Mouse (Mus musculus): ENCODE measurements around the gene Rnaseh2c. TPM values are rescaled to one million over a fixed set of nuclear protein-coding genes. Genes with fewer than 3 reads are reported as not detected.

The Rnaseh2c gene
- polyA plus RNA-seq, 1 experiment from 2014 or later = 137 TPM

DNA sequence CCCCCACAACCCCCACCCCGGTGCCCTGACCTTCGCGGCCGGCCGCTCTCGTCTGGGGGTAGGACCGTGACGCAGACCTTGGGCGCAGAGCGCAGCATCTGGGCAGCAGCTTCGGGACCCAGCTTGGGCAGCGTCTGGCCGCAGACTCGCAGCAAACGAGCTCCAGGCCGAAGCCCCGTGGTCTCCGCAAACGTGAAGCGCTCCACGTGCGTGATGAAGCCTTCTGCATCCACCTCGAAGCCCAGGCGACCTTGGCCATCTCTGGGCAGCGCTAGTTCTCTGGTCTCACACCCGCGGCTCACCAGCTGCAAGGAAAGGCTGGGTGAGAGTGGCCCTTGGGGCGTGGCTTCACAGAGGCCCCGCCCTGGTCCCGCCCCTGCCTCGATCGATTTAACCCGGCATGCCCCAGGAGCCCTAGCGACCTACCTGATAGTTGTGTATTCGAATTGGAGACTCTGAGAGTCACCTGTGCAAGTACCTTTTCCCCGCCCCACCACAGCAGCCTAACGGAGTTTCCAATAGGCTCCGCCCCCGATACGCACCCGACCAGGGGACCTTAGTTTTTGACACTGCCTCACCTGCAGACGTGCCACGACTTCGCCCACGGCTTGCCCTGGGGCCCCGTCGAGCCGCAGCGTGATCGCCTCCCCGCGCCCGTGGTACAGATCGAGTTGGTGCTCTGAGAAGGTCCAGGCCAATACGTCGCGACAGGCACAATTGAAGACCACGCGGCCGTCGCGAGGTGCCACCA, 52.5 kb downstream of the Rnaseh2c start:
- Histone ChIP-seq H3K36me3 (peaks cover 7% of the 10 kb centered on the region; the same call in 1 of the 2 replicates), H3K4me3 (peak overlapping the region; percentile 46), H3K9me3 (no peaks in the 10 kb centered on the region), H3K4me1 (peaks cover 18% of the 10 kb centered on the region), H3K4me2 (replicated peaks) (peak overlapping the region; percentile 70), H3K27me3 (peaks cover 56% of the 10 kb centered on the region), H3K27ac (replicated peaks) (no peak overlapping the region), H3K9ac (replicated peaks) (peak overlapping the region; percentile 51)
- peak; percentile 79; the same call in 1 of the 2 replicates for ATAC-seq (ENCODE audit: low FRiP score, low read depth)
- WGBS = 3% methylated on average over 62 of the region's 62 CpGs

DNA sequence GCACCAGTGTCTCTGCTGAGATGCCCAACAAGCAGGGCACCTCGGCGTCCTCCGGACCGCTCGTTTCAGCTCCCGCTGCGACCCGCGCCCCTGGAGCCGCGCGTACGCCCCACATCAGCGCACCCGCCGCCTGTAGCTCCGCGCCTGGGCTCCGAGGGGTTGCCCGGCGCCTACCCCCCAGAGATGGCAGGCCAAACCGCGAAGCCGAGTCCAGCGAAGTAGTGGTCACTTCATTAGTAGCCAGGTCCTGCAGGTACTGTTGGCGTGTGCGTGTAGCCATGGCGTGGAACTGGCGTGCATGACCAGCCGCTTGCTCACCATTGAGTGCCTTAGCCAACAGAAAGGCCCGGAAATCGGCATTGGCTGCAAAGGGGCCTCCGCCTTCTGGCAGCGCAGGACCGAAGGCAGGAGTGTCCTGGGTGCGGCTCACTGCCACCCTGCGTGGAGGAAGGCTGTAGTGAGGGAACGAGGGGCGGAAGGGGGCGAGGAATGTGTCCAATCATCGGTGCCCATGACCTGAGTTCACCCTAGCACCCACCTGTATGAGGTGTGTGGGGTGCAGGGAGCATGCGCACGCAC, 53.1 kb downstream of the Rnaseh2c start:
- Histone ChIP-seq H3K9me3 (no peaks in the 10 kb centered on the region), H3K9ac (replicated peaks) (peak overlapping the region; percentile 51), H3K4me2 (replicated peaks) (peak overlapping the region; percentile 70), H3K27me3 (peaks cover 56% of the 10 kb centered on the region), H3K27ac (replicated peaks) (no peak overlapping the region), H3K4me1 (peaks cover 16% of the 10 kb centered on the region), H3K4me3 (peak overlapping the region; percentile 46), H3K36me3 (peaks cover 7% of the 10 kb centered on the region; the same call in 1 of the 2 replicates)
- ATAC-seq (ENCODE audit: low FRiP score, low read depth) = no peak
- 9% methylated on average over 43 of the region's 43 CpGs for WGBS

Other genes starting within 250 kb of the Rnaseh2c start
- gene Eif1ad, start 235.1 kb upstream of the Rnaseh2c start, polyA plus RNA-seq (2016; fragmentation: Nextera tagmentation; extraction: Ambion mirVana) = 75.9 and 79.9 TPM in 2 replicates
- 392 and 402 TPM in 2 replicates for gene Banf1, start 234.7 kb upstream of the Rnaseh2c start, polyA plus RNA-seq (2016; fragmentation: Nextera tagmentation; extraction: Ambion mirVana)
- 115 and 118 TPM in 2 replicates for gene Sart1, start 213.2 kb upstream of the Rnaseh2c start, polyA plus RNA-seq (2016; fragmentation: Nextera tagmentation; extraction: Ambion mirVana)
- 0.17 and 0.28 TPM in 2 replicates for gene Tsga10ip, start 199.3 kb upstream of the Rnaseh2c start, polyA plus RNA-seq (2016; fragmentation: Nextera tagmentation; extraction: Ambion mirVana)
- 257 and 262 TPM in 2 replicates for gene Drap1, start 176.9 kb upstream of the Rnaseh2c start, polyA plus RNA-seq (2016; fragmentation: Nextera tagmentation; extraction: Ambion mirVana)
- gene AI837181, start 176.7 kb upstream of the Rnaseh2c start, polyA plus RNA-seq (2016; fragmentation: Nextera tagmentation; extraction: Ambion mirVana) = 52.4 and 60.3 TPM in 2 replicates
- gene Fosl1, start 154.3 kb upstream of the Rnaseh2c start, polyA plus RNA-seq (2016; fragmentation: Nextera tagmentation; extraction: Ambion mirVana) = not detected in 2 replicates
- 10.1 TPM in 2 replicates for gene Ccdc85b, start 144.0 kb upstream of the Rnaseh2c start, polyA plus RNA-seq (2016; fragmentation: Nextera tagmentation; extraction: Ambion mirVana)
- gene Fibp, start 141.3 kb upstream of the Rnaseh2c start, polyA plus RNA-seq (2016; fragmentation: Nextera tagmentation; extraction: Ambion mirVana) = 144 and 149 TPM in 2 replicates
- gene Ctsw, start 133.4 kb upstream of the Rnaseh2c start, polyA plus RNA-seq (2016; fragmentation: Nextera tagmentation; extraction: Ambion mirVana) = 3.6 and 3.9 TPM in 2 replicates
- 57.9 and 68.9 TPM in 2 replicates for gene Efemp2, start 127.9 kb upstream of the Rnaseh2c start, polyA plus RNA-seq (2016; fragmentation: Nextera tagmentation; extraction: Ambion mirVana)
- gene Mus81, start 113.5 kb upstream of the Rnaseh2c start, polyA plus RNA-seq (2016; fragmentation: Nextera tagmentation; extraction: Ambion mirVana) = 47.7 and 50.1 TPM in 2 replicates
- 3,169 and 3,187 TPM in 2 replicates for gene Cfl1, start 111.4 kb upstream of the Rnaseh2c start, polyA plus RNA-seq (2016; fragmentation: Nextera tagmentation; extraction: Ambion mirVana)
- 0.22 TPM in 1 of 2 replicates, not detected in the other for gene 1700020D05Rik, start 98.1 kb upstream of the Rnaseh2c start, polyA plus RNA-seq (2016; fragmentation: Nextera tagmentation; extraction: Ambion mirVana)
- 35.9 and 36.0 TPM in 2 replicates for gene Snx32, start 91.3 kb upstream of the Rnaseh2c start, polyA plus RNA-seq (2016; fragmentation: Nextera tagmentation; extraction: Ambion mirVana)
- gene Ovol1, start 41.2 kb upstream of the Rnaseh2c start, polyA plus RNA-seq (2016; fragmentation: Nextera tagmentation; extraction: Ambion mirVana) = 0.08 and 0.14 TPM in 2 replicates
- 2.2 and 2.6 TPM in 2 replicates for gene Ap5b1, start 33.8 kb upstream of the Rnaseh2c start, polyA plus RNA-seq (2016; fragmentation: Nextera tagmentation; extraction: Ambion mirVana)
- gene Kat5, start 8.4 kb downstream of the Rnaseh2c start, polyA plus RNA-seq (2016; fragmentation: Nextera tagmentation; extraction: Ambion mirVana) = 80.4 and 81.6 TPM in 2 replicates
- 34.2 and 37.6 TPM in 2 replicates for gene Rela, start 35.6 kb downstream of the Rnaseh2c start, polyA plus RNA-seq (2016; fragmentation: Nextera tagmentation; extraction: Ambion mirVana)
- 18.8 and 20.6 TPM in 2 replicates for gene Sipa1, start 61.8 kb downstream of the Rnaseh2c start, polyA plus RNA-seq (2016; fragmentation: Nextera tagmentation; extraction: Ambion mirVana)
- gene Map3k11, start 86.9 kb downstream of the Rnaseh2c start, polyA plus RNA-seq (2016; fragmentation: Nextera tagmentation; extraction: Ambion mirVana) = 25.4 and 26.2 TPM in 2 replicates
- gene Pcnx3, start 87.0 kb downstream of the Rnaseh2c start, polyA plus RNA-seq (2016; fragmentation: Nextera tagmentation; extraction: Ambion mirVana) = 34.1 and 37.4 TPM in 2 replicates
- 0.36 TPM in 1 of 2 replicates, not detected in the other for gene Kcnk7, start 102.5 kb downstream of the Rnaseh2c start, polyA plus RNA-seq (2016; fragmentation: Nextera tagmentation; extraction: Ambion mirVana)
- gene Ehbp1l1, start 124.4 kb downstream of the Rnaseh2c start, polyA plus RNA-seq (2016; fragmentation: Nextera tagmentation; extraction: Ambion mirVana) = 8.2 and 9.1 TPM in 2 replicates
- 175 and 186 TPM in 2 replicates for gene Fam89b, start 127.8 kb downstream of the Rnaseh2c start, polyA plus RNA-seq (2016; fragmentation: Nextera tagmentation; extraction: Ambion mirVana)
- gene Ltbp3, start 139.0 kb downstream of the Rnaseh2c start, polyA plus RNA-seq (2016; fragmentation: Nextera tagmentation; extraction: Ambion mirVana) = 7.9 and 9.1 TPM in 2 replicates
- 63.6 and 68.4 TPM in 2 replicates for gene Scyl1, start 169.5 kb downstream of the Rnaseh2c start, polyA plus RNA-seq (2016; fragmentation: Nextera tagmentation; extraction: Ambion mirVana)